Mouse (Mus musculus) hindbrain, embryonic 13.5 days (tissue): ENCODE measurements around the gene Dscam. TPM values are rescaled to one million over a fixed set of nuclear protein-coding genes. Genes with fewer than 3 reads are reported as not detected.

Experiments used
- ATAC-seq: fragments of 200-750 bp; cut with Nextera tagmentation; 2 replicates; pipeline ENCODE4 v1.8.0; 2017; ENCODE audit warnings: moderate TSS enrichment; ENCODE audit not compliant: low FRiP score
- H3K27ac ChIP-seq: fragments of 300-500 bp; sonication (generic); 2 replicates; pipeline ENCODE4 v1.5.1; 2015; ENCODE audit warnings: inconsistent platforms, mild to moderate bottlenecking, moderate library complexity
- H3K27me3 ChIP-seq: fragments of 300-500 bp; sonication (generic); 2 replicates; pipeline ENCODE4 v1.6.1; 2015; ENCODE audit warnings: mild to moderate bottlenecking, inconsistent platforms
- H3K36me3 ChIP-seq: fragments of 300-500 bp; sonication (generic); 2 replicates; pipeline ENCODE4 v1.6.1; 2015; ENCODE audit warnings: mild to moderate bottlenecking, inconsistent platforms
- H3K4me1 ChIP-seq: fragments of 300-500 bp; sonication (generic); replicated peaks from 2 replicates; pipeline ENCODE4 v1.6.1; 2015; ENCODE audit warnings: inconsistent platforms
- H3K4me2 ChIP-seq: fragments of 300-500 bp; sonication (generic); 2 replicates; pipeline ENCODE4 v1.6.1; 2015; ENCODE audit warnings: inconsistent platforms, mild to moderate bottlenecking, moderate library complexity
- H3K4me3 ChIP-seq: fragments of 300-500 bp; sonication (generic); 2 replicates; pipeline ENCODE4 v1.5.1; 2015; ENCODE audit warnings: mild to moderate bottlenecking, inconsistent platforms
- H3K9ac ChIP-seq: fragments of 300-500 bp; sonication (generic); 2 replicates; pipeline ENCODE4 v1.6.1; 2015; ENCODE audit warnings: mild to moderate bottlenecking, inconsistent platforms
- H3K9me3 ChIP-seq: fragments of 300-500 bp; sonication (generic); 2 replicates; pipeline ENCODE4 v1.6.1; 2016; ENCODE audit warnings: inconsistent platforms
- WGBS: fragments of 180-500 bp; shearing (Covaris S2); methylation state at CpG from one replicate; pipeline ENCODE4 v1.1.7; 2015; 5-methylcytosine and 5-hydroxymethylcytosine counted together
- polyA plus RNA-seq: library from polyadenylated mRNA; unstranded; fragments of >200 nt; fragmentation: Nextera tagmentation; extraction: Ambion mirVana; gene quantifications from 2 replicates; pipeline ENCODE4 v1.2.1, GENCODE M21; 2015

The Dscam gene
- polyA plus RNA-seq, 1 experiment from 2014 or later: 7.7 TPM

DNA sequence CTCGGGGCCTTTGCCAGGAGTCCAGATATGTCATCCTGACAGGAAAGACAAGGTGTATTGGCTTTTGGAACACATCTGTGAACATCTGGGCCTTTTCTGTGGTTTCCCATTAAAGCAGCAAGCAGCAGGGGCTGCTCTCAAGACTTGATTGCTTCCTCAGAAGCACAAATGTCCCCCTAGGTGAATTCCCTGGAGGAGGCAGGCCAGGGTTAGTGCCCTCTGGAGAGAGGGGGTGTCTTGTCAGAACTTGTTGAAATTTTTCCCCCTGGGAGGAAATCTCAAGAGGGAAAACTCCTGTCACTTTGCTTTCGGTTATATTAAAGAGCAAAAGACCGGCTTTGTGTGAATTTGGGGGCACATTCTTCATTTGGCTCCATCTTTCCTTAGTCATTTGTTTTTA lies 1.9 kb downstream of the Dscam start:
- ATAC-seq: no peak
- Histone ChIP-seq H3K4me3 (peak overlapping the region; percentile 63), H3K27ac (peak overlapping the region; percentile 97), H3K4me2 (peak overlapping the region; percentile 65), H3K27me3 (peaks cover 48% of the 10 kb centered on the region), H3K9me3 (no peaks in the 10 kb centered on the region), H3K4me1 (peaks cover 58% of the 10 kb centered on the region), H3K9ac (peak overlapping the region; percentile 93), H3K36me3 (no peaks in the 10 kb centered on the region)
- 50% methylated on average over 3 of the region's 3 CpGs for WGBS

DNA sequence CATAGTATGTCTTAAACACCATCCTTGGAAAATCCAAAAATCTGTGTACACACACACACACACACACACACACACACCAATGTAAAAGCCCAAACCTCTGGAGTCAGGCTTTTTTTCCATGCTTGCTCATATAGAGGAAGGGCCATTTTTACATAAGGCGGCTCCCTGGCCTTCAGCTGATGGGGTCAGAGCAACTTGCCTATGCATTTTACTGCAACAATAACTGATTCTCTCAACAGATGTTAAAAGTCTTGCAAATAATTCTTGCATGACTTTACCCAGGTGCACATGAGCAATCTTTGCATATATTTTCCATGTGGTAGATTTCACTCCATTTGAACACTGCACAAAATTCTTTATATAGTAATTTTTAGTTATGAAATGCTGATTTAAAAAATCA lies 2.5 kb downstream of the Dscam start:
- peaks cover 61% of the 10 kb centered on the region for H3K4me1 ChIP-seq
- H3K9me3 ChIP-seq: no peaks in the 10 kb centered on the region
- peak overlapping the region; percentile 65 for H3K4me2 ChIP-seq
- peak overlapping the region; percentile 64 for H3K9ac ChIP-seq
- 69% methylated on average over 1 of the region's 1 CpGs for WGBS
- ATAC-seq: no peak
- no peaks in the 10 kb centered on the region for H3K36me3 ChIP-seq
- H3K27ac ChIP-seq: 0 out of 2 replicates have a peak overlapping the region, but pooled peaks have one; percentile 97
- peaks cover 45% of the 10 kb centered on the region for H3K27me3 ChIP-seq
- H3K4me3 ChIP-seq: peak overlapping the region; percentile 63

DNA sequence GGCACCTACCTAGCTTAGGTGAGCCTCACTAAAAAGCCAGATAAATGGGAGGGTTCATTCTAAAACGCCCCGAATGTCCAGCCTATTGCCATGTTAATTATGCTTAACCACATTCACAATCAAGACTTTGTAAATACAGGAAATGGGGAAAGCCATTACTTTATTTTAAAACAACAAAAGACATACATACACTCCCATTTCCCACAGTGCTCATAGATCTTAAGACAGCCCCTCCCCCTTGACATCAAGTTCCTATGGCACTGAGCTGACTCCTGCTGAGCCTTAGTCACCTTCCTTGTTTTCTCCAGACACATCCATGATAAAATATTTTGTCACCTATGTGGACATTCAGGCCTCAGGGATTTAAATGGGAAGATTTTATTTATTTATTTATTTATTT lies 4.4 kb downstream of the Dscam start:
- H3K4me1 ChIP-seq: peaks cover 66% of the 10 kb centered on the region
- peak overlapping the region; percentile 87 for H3K4me2 ChIP-seq
- no peaks in the 10 kb centered on the region for H3K36me3 ChIP-seq
- peak overlapping the region; percentile 91 for H3K27ac ChIP-seq
- H3K27me3 ChIP-seq: peaks cover 32% of the 10 kb centered on the region
- no peak for ATAC-seq
- peak overlapping the region; percentile 45 for H3K4me3 ChIP-seq
- peak overlapping the region; percentile 80 for H3K9ac ChIP-seq
- WGBS: 37% methylated on average over 2 of the region's 2 CpGs
- no peaks in the 10 kb centered on the region for H3K9me3 ChIP-seq

DNA sequence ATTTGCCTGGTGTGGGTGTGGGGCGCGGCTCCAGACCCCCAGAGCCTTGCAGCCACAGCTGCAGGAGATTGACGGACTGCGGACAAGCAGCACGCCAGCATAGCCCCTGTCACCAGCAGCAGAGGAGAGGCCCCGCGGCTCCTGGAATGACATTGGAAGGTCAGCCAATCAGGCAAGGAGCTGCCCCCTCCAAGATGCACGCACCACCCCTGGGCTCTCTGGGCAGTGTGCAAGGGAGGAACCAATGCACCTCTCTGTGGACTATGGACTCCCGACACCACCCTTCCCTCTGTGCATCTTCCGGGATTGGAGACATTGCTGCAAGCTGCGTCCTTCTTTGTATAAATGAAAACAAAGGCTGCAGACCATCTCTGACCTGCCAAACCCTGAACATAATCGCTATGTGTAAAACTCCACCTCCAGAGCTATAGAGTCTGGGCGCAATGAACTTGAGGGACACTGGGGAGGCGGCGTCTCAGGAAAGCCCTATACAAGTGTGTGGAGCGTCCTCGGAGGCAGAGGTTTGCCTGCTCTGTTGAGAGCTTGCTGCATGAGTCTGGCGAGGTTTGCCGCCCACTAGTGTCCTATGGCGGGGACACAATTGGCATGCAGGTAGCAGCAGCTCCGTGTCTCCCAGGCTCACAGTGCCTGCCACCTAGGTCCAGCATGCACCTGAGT lies 5.0 kb downstream of the Dscam start:
- peak overlapping the region; percentile 80 for H3K9ac ChIP-seq
- ATAC-seq: peak; percentile 80
- H3K4me1 ChIP-seq: peaks cover 62% of the 10 kb centered on the region
- H3K36me3 ChIP-seq: no peaks in the 10 kb centered on the region
- H3K9me3 ChIP-seq: no peaks in the 10 kb centered on the region
- peak overlapping the region; percentile 45 for H3K4me3 ChIP-seq
- peak overlapping the region; percentile 91 for H3K27ac ChIP-seq
- peak overlapping the region; percentile 87 for H3K4me2 ChIP-seq
- peaks cover 31% of the 10 kb centered on the region for H3K27me3 ChIP-seq
- under 1% methylated on average over 21 of the region's 21 CpGs for WGBS

DNA sequence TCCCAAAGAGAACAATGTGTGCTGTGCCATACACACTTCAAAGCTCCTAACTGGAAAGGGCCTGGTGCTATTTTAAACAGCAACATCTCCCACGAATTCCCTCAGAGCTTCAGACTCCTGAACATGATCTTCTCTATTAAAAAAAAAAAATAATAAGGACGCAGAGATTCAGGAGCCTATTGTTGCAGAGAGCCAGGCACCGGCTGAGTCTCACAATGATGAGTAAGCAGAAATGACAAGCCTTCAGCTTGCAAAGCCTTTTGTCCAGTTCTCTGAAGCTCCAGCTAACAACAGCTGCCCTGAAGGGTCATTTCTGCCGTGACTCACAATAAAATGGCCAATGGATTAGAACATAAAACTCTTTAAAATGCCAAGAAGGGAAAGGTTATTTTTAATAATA lies 12.3 kb downstream of the Dscam start:
- no peak overlapping the region for H3K9ac ChIP-seq
- H3K4me1 ChIP-seq: peaks cover 22% of the 10 kb centered on the region
- ATAC-seq: no peak
- WGBS: 33% methylated on average over 4 of the region's 4 CpGs
- H3K36me3 ChIP-seq: no peaks in the 10 kb centered on the region
- H3K27me3 ChIP-seq: no peaks in the 10 kb centered on the region
- no peak overlapping the region for H3K27ac ChIP-seq
- no peaks in the 10 kb centered on the region for H3K9me3 ChIP-seq
- no peak overlapping the region for H3K4me3 ChIP-seq
- no peak overlapping the region for H3K4me2 ChIP-seq

DNA sequence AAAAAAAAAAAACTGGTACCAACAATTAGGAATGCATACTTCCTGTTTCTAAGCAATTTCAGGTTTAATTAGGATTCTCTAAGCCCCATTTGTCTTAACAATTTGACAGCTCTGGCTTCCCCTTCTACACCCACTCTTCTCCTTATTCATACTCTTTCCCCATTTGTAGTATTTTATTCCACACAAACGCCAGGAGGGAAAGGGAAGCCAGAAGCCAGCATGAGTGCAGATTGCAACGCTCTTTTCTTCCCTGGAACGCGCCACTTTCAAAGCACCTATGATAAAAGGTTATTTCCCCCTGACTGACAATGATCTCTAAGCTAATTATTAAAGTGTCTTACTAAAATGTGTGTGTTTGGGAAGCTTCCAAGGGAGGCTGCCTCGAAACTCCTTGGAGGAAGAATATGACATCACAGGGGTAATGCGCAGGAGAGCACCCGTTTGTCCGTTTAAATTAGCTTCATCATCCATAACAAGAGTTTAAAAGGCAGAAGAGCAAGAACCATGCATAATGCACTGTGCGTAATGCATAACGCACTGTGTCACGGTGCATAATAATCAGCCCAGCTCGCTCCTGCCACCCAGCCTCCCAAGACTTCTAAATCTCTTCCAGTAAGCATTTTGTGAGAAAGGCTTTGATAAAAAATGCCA lies 25.9 kb downstream of the Dscam start:
- Histone ChIP-seq H3K4me3 (no peak overlapping the region), H3K36me3 (no peaks in the 10 kb centered on the region), H3K27ac (peak overlapping the region; percentile 75), H3K9ac (no peak overlapping the region; the same call in 1 of the 2 replicates), H3K4me1 (peaks cover 26% of the 10 kb centered on the region), H3K4me2 (peak overlapping the region; percentile 40), H3K9me3 (no peaks in the 10 kb centered on the region), H3K27me3 (no peaks in the 10 kb centered on the region)
- 31% methylated on average over 12 of the region's 12 CpGs for WGBS
- ATAC-seq: peak; percentile 86

DNA sequence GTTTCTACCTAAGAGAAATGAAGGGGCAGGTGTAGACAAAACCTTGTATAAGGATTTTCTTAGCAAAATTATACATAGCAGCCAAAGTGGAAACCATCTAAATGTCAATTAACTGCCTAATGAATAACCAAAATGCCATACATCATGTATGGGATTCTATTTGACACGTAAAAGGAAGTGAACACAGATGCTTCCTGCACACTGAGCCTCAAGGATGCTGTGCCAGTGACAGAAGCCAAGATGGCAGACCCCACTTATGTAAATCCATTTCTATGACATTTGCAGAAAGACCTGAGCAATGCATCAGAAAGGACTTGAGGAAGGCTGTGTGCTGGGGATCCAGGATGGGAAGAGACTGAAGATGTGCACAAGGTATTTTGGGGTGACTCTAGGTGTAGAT lies 28.6 kb downstream of the Dscam start:
- no peaks in the 10 kb centered on the region for H3K36me3 ChIP-seq
- H3K9me3 ChIP-seq: no peaks in the 10 kb centered on the region
- H3K4me1 ChIP-seq: peaks cover 26% of the 10 kb centered on the region
- H3K4me2 ChIP-seq: no peak overlapping the region
- H3K9ac ChIP-seq: no peak overlapping the region
- no peak overlapping the region for H3K4me3 ChIP-seq
- H3K27me3 ChIP-seq: no peaks in the 10 kb centered on the region
- H3K27ac ChIP-seq: no peak overlapping the region
- 86% methylated on average over 1 of the region's 1 CpGs for whole genome bisulfite sequencing
- no peak for ATAC-seq

DNA sequence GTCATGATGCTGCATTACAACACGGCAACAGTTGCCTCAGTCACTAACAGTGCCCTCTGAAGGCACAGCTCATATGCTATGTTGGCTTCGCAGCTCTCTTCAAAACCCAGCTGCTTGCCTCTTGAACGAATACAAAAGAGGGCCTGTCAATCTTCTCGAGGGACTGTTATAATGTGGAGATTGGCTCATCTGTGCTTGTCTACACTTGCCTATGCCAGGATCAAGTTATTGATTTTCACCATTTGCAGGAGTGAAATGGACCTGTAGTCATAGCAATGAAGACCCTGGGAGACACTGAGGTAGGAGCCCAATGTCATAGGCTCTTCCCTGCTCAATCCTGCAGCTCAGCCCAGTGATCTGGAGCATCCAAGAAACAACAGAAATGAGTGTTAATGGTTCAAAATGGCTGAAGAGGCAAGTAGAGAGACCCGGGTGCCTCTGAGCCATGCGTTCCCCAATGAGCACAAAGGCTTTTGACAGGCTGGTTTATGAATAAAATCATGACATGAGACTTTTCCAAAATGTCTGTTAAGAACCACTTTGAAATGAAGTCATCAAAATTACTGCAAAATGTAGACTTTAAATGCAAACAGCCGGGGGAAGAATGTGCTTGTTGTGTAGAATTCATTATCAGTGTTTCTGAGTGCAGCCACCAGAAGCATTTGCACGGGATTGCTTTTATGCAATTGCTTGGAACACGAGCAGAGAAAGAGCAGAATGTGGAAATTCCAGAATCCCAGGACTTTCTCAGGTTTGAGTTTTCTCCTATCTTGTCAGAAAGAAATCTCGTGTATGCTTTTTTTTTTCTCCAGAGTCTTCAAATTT lies 35.3 kb downstream of the Dscam start:
- no peak overlapping the region for H3K9ac ChIP-seq
- no peaks in the 10 kb centered on the region for H3K36me3 ChIP-seq
- H3K4me2 ChIP-seq: no peak overlapping the region
- no peak overlapping the region for H3K4me3 ChIP-seq
- 76% methylated on average over 10 of the region's 10 CpGs for WGBS
- H3K4me1 ChIP-seq: no peaks in the 10 kb centered on the region; the same call in 1 of the 2 replicates
- no peak overlapping the region for H3K27ac ChIP-seq
- no peak for ATAC-seq
- H3K9me3 ChIP-seq: no peaks in the 10 kb centered on the region
- no peaks in the 10 kb centered on the region for H3K27me3 ChIP-seq

DNA sequence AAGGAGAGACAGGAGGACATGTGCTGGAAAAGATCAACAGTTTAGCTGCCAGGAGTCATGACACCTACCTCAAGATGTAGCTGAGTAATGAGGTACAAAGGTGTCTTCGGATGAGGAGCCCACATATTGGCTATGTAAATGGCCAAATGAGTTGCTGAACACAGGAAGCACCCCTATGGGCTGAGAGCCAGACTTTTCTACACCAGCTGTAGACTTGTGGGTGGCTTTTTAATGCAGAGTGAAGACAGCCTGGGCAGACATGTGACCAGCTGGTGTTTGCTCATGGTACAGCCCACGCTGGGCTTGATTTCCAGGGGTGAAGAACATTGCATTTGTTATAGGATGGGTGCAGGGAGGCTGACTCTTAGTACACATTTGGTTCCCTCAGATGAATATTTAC lies 43.3 kb downstream of the Dscam start:
- H3K4me2 ChIP-seq: no peak overlapping the region
- H3K27ac ChIP-seq: no peak overlapping the region
- no peaks in the 10 kb centered on the region for H3K27me3 ChIP-seq
- 70% methylated on average over 2 of the region's 2 CpGs for WGBS
- no peaks in the 10 kb centered on the region for H3K36me3 ChIP-seq
- no peaks in the 10 kb centered on the region for H3K4me1 ChIP-seq
- no peak for ATAC-seq
- no peaks in the 10 kb centered on the region for H3K9me3 ChIP-seq
- no peak overlapping the region for H3K9ac ChIP-seq
- no peak overlapping the region for H3K4me3 ChIP-seq

DNA sequence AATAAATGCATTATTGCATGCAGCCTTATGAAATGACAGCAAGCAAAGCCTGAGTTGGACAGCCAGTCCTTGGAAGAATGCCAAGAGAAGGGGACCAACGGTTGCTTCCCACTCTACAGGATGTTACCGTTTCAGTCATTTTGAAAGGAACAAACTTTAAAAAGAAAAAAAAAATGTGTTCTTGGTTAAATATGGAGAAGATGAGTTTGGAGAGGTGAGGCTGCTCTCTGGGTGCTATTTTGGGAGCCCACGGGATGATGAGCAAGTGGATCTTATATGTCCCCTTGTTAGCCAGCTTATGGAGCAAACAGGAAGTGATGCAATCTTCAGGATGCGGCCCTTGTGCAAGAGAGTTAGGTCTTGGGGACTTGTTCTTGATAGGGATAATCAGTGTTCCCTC lies 60.5 kb downstream of the Dscam start:
- ATAC-seq: no peak
- no peak overlapping the region for H3K4me3 ChIP-seq
- H3K27ac ChIP-seq: no peak overlapping the region
- no peaks in the 10 kb centered on the region for H3K27me3 ChIP-seq
- no peaks in the 10 kb centered on the region for H3K9me3 ChIP-seq
- H3K4me1 ChIP-seq: no peaks in the 10 kb centered on the region
- H3K9ac ChIP-seq: no peak overlapping the region
- no peak overlapping the region for H3K4me2 ChIP-seq
- no peaks in the 10 kb centered on the region for H3K36me3 ChIP-seq
- WGBS: 91% methylated on average over 4 of the region's 4 CpGs

DNA sequence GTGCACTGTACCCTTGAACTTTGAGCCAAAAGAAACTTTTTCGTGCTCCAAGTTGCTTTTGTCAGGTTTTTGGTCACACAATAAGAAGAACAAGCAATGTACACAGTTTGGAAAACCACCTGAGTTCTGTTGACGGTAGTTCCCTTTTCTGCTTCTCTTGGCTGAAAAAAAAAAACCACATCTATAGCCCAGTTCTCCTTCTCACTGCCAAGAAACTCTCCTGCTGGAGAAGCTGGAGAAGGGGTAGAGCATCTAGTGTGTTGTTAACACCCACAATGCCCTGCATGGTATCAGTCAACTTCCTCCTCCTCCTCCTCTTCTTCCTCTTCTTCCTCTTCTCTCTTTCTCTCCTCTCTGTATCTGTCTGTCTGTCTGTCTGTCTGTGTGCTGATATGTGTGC lies 65.3 kb downstream of the Dscam start:
- Histone ChIP-seq H3K36me3 (no peaks in the 10 kb centered on the region), H3K4me2 (no peak overlapping the region), H3K4me1 (peaks cover 4% of the 10 kb centered on the region), H3K9ac (no peak overlapping the region), H3K9me3 (no peaks in the 10 kb centered on the region), H3K27ac (no peak overlapping the region), H3K27me3 (no peaks in the 10 kb centered on the region), H3K4me3 (no peak overlapping the region)
- 74% methylated on average over 2 of the region's 2 CpGs for WGBS
- no peak for ATAC-seq

DNA sequence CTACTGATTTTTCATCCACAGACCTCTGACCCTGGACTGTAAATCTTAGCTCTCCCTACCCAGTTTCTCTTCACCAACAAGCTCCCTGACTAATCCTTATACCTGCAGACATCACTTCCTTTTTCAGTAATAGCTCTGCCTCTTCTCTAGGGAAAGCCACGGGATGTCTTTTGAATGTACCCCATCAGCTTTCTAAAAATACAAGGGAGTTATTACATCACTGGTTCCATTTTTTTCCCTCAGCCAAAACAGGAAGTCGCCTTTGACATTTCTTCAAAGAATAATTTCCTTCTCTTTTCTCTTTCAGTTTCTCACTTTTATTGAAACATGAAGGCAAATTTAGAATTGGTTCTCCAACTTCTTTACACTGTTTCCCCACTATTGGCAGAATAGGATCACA lies 67.5 kb downstream of the Dscam start:
- no peak for ATAC-seq
- WGBS: 82% methylated on average over 2 of the region's 2 CpGs
- Histone ChIP-seq H3K27me3 (no peaks in the 10 kb centered on the region), H3K4me3 (no peak overlapping the region), H3K36me3 (no peaks in the 10 kb centered on the region), H3K4me1 (peaks cover 25% of the 10 kb centered on the region), H3K9me3 (no peaks in the 10 kb centered on the region), H3K4me2 (no peak overlapping the region), H3K27ac (no peak overlapping the region), H3K9ac (no peak overlapping the region)
